Mouse (Mus musculus): ENCODE measurements around the gene Gp9. TPM values are rescaled to one million over a fixed set of nuclear protein-coding genes. Genes with fewer than 3 reads are reported as not detected.
A peak's percentile ranks its signal among the peaks of the same experiment; 100 is the strongest.

The Gp9 gene
- polyA plus RNA-seq, 1 experiment from 2014 or later = 1.9 TPM

DNA sequence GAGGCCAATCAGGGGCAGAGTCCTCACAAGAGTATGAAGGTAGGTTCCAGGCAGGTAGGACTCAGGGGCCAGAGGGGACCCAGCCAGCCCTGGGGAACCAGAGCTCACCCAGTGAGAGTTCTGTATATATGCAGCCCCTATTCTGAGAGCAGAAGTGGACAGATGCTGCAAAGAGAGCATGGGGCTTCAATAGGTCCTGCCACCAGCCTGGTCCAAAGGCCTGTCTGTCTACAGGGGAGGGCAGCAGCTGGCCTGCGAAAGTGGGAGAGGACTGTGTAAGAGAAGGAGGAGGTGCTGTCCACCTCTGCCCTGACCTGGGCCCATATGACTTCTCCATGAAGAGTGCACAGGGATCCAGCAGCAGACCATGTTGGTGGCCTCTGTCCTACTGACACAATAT is 1.2 kb upstream of the Gp9 start:
- H3K9me3 ChIP-seq (replicated peaks) = no peaks in the 10 kb centered on the region
- H3K4me1 ChIP-seq = peaks cover 11% of the 10 kb centered on the region; the same call in 1 of the 2 replicates
- no peak overlapping the region for H3K9ac ChIP-seq
- no peak overlapping the region for H3K4me2 ChIP-seq
- 50% methylated on average over 1 of the region's 1 CpGs for WGBS
- H3K36me3 ChIP-seq = no peaks in the 10 kb centered on the region
- no peak overlapping the region for H3K4me3 ChIP-seq (replicated peaks)
- no peak overlapping the region for H3K27ac ChIP-seq
- no peaks in the 10 kb centered on the region for H3K27me3 ChIP-seq
- no peak for ATAC-seq (replicated peaks; ENCODE audit: low FRiP score)

DNA sequence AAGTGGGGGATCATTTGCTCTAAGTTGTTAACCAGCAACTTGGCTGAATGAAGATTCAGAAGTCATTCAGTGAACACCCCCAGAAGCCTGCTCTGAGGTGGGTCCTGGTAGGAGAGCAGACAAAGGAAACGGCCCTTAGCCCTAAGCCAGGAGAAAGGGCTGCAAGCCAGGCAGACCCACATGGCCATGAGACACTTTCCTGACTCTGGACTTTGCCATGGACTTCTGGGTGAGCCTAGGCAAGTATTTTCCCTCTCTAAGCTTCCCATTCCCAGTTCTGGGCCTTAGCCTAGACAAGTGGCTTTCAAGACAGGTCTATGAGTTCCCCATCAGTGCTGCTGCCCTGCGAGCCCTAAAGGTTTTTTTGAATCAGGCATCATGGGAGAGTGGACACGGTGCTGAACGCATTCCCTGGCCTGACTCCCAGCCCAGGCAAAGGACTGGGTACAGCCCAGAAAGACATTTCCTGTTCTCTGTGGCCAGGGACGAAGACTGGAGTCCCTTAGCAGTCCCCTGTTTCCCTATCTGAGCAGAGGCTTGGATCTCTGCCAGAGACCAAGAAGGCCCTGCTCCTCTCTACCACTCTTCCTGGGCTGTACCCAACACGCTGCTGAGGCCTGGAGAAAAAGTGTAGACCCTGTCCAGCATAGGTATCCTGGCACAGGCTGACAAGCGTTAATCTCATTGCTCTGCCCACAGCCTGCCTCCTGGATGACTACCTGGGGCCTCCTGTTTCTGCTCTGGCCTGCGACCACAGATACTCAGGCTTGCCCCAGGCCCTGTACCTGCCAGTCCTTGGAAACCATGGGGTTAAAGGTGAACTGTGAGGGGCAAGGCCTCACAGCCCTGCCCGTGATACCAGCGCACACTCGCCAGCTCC is 662 bp downstream of the Gp9 start:
- H3K4me2 ChIP-seq = no peak overlapping the region
- ATAC-seq (replicated peaks; ENCODE audit: low FRiP score) = no peak
- H3K27me3 ChIP-seq = no peaks in the 10 kb centered on the region
- H3K4me3 ChIP-seq (replicated peaks) = no peak overlapping the region
- WGBS = 65% methylated on average over 11 of the region's 11 CpGs
- no peak overlapping the region for H3K27ac ChIP-seq
- H3K4me1 ChIP-seq = peaks cover 11% of the 10 kb centered on the region; the same call in 1 of the 2 replicates
- no peaks in the 10 kb centered on the region for H3K36me3 ChIP-seq
- no peaks in the 10 kb centered on the region for H3K9me3 ChIP-seq (replicated peaks)
- H3K9ac ChIP-seq = no peak overlapping the region

DNA sequence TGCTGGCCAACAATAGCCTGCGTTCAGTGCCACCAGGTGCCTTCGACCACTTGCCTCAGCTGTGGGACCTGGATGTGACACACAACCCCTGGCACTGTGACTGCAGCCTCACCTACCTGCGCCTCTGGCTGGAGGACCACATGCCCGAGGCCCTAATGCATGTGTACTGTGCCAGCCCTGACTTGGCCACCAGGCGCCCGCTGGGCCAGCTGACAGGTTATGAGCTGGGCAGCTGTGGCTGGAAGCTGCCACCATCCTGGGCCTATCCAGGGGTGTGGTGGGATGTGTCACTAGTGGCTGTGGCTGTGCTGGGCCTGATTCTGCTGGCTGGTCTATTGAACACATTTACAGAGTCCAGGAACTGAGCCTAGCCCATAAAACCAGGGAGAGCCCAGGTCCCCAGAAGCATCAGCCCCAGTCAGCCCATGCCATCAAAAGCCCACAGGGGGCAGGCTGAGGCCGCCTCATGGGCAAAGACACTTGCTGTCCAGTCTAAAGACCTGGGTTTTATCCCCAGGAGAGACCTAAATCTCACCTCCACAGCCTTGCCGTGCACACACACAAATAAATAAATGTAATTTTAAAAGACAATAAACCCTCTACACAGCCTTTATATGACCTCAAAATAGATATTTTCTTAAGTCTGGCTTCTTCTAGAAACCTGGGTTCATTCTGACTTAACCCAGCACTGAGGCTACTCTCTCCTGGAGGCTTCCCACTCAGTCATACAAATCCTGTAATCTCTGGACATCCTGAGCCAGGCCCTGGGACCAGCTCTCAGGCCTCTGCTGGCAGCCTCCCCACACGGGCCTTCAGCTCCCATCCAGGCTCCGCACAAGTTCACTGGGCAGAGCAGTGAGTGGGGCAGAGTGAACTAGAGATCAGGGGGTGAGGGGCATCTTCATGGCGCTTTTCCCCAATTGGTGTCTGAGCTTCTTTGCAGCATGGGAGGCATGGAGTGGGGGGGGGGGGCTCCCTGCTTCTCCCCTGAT is 1.6 kb downstream of the Gp9 start:
- Histone ChIP-seq H3K4me2 (no peak overlapping the region), H3K4me3 (replicated peaks) (no peak overlapping the region), H3K27ac (no peak overlapping the region), H3K36me3 (no peaks in the 10 kb centered on the region), H3K9ac (no peak overlapping the region), H3K27me3 (no peaks in the 10 kb centered on the region), H3K9me3 (replicated peaks) (no peaks in the 10 kb centered on the region), H3K4me1 (peaks cover 11% of the 10 kb centered on the region; the same call in 1 of the 2 replicates)
- no peak for ATAC-seq (replicated peaks; ENCODE audit: low FRiP score)
- WGBS = 83% methylated on average over 11 of the region's 11 CpGs

DNA sequence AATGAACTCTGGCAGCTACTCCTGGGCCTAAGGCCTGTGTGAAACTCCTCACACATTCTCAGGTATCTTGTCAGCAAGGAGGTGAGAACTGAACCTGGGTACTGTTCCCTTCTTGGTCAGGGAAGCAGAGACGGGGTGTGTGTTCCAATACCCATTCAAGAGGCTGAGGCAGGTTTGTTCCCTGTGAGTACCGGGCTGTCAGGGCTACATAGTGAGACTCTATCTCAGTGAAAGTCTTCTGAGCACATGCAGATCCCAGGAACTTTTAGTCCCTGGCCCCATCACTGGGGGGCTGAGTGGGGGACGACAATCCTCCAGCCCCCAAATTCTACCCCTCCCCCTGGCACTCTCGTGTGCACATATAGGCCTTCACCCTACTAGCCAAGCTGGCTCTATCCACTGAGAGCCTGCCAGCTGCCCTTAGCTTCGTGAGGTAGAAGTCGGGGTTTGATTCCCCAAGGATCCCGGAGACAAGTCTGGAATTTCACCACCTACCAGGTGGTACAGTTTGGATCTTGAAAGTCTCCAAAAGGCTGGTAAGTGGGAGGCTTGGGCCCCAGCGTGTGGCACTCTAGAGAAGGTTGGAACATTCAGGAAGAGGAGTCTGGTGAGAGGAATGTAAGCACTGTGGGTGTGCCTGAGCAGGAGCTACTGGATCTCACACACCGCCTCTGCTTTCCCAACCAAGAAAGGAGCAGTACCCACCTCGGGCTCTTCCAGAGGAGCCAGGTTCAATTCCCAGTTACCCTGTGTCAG is 2.9 kb downstream of the Gp9 start:
- no peak overlapping the region for H3K4me2 ChIP-seq
- H3K9ac ChIP-seq = no peak overlapping the region
- H3K27me3 ChIP-seq = no peaks in the 10 kb centered on the region
- peaks cover 11% of the 10 kb centered on the region; the same call in 1 of the 2 replicates for H3K4me1 ChIP-seq
- WGBS = 82% methylated on average over 10 of the region's 10 CpGs
- no peak overlapping the region for H3K4me3 ChIP-seq (replicated peaks)
- ATAC-seq (replicated peaks; ENCODE audit: low FRiP score) = no peak
- H3K9me3 ChIP-seq (replicated peaks) = no peaks in the 10 kb centered on the region
- H3K27ac ChIP-seq = no peak overlapping the region
- no peaks in the 10 kb centered on the region for H3K36me3 ChIP-seq

DNA sequence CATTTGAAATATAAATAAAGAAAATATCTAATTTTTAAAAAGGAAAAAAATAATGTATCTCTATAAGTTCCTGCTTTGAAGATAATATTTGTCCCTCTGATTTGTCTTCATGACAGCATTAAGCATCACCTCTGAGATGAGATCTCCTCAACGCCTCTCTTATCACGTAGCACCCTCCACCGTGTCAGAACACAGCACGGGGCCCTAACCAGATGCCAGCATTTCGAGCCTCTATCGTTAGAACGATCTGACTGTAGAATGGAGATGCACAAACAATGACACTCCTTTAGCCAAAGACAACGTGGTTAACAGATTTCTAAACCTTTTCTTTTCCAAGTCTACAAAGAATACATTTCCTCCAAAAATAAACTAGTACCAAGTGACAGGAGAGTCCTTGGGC is 6.2 kb downstream of the Gp9 start:
- Histone ChIP-seq H3K36me3 (no peaks in the 10 kb centered on the region), H3K4me2 (no peak overlapping the region), H3K9ac (no peak overlapping the region), H3K4me3 (replicated peaks) (no peak overlapping the region), H3K27me3 (no peaks in the 10 kb centered on the region), H3K4me1 (peaks cover 1% of the 10 kb centered on the region), H3K9me3 (replicated peaks) (no peaks in the 10 kb centered on the region), H3K27ac (no peak overlapping the region)
- no peak for ATAC-seq (replicated peaks; ENCODE audit: low FRiP score)
- WGBS = 78% methylated on average over 8 of the region's 8 CpGs

DNA sequence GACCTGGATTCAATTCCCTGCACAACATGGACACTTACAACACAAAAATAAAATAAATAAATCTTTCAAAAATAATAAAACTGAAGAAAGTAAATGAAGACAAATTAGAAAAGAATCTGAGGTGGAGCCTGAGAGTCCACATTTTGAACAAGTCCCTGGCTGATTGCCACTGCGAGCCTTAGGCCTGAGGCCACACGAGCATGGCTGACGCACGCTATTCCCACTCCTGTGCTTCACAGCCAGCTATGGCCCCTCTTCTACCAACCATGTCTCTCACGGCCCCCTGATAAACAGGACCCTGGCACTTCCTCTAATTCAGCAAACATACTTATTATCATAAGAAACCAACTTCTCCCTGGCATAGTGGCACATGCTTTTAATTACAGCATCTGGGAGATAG is 8.7 kb downstream of the Gp9 start:
- Histone ChIP-seq H3K27me3 (no peaks in the 10 kb centered on the region), H3K27ac (no peak overlapping the region), H3K36me3 (no peaks in the 10 kb centered on the region; the same call in 1 of the 2 replicates), H3K4me3 (replicated peaks) (no peak overlapping the region), H3K9me3 (replicated peaks) (no peaks in the 10 kb centered on the region), H3K4me2 (no peak overlapping the region), H3K4me1 (peaks cover 21% of the 10 kb centered on the region), H3K9ac (no peak overlapping the region)
- no peak for ATAC-seq (replicated peaks; ENCODE audit: low FRiP score)
- 89% methylated on average over 5 of the region's 5 CpGs for WGBS

DNA sequence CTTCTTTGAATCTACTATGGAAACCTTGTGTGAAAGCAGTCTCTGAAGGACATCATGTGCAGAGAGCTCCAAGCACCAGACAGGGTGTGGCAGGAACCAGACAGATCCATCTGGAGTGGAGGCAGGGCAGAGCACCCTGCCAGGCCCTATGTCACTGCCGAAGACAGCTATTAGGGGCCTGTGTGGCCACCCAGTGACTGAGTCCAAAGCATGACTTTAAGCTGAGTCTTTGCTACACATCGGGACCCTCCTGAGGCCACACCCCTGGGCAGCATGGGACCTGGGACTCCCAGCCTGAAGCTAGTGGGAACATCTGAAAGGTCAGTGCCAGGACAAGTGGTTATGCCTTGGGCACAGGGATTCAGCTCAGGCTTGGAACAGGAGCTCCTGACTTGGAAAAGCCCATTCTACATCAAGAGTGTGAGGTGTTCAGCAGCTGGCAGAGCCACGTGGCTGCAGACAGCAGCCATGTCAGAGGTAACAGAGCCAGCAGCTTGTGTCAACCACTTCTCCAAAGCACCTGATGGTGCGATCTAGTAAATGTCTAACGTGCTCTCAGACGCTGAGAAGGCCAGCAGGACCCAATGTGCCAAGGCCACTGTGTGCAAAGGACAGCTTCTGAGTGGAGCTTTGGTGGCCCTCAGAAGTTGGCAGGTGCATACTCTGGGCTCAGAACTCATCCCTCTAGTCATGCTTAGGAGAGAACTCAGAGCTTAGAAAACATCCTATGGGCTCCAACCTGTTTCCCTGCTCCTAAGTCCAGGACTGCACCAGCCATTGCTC is 9.4 kb downstream of the Gp9 start:
- peaks cover 6% of the 10 kb centered on the region for H3K36me3 ChIP-seq
- H3K4me1 ChIP-seq = peaks cover 21% of the 10 kb centered on the region
- H3K9me3 ChIP-seq (replicated peaks) = no peaks in the 10 kb centered on the region
- H3K4me3 ChIP-seq (replicated peaks) = no peak overlapping the region
- H3K27me3 ChIP-seq = no peaks in the 10 kb centered on the region
- no peak overlapping the region for H3K27ac ChIP-seq
- no peak for ATAC-seq (replicated peaks; ENCODE audit: low FRiP score)
- no peak overlapping the region for H3K9ac ChIP-seq
- WGBS = 74% methylated on average over 6 of the region's 6 CpGs
- no peak overlapping the region for H3K4me2 ChIP-seq

DNA sequence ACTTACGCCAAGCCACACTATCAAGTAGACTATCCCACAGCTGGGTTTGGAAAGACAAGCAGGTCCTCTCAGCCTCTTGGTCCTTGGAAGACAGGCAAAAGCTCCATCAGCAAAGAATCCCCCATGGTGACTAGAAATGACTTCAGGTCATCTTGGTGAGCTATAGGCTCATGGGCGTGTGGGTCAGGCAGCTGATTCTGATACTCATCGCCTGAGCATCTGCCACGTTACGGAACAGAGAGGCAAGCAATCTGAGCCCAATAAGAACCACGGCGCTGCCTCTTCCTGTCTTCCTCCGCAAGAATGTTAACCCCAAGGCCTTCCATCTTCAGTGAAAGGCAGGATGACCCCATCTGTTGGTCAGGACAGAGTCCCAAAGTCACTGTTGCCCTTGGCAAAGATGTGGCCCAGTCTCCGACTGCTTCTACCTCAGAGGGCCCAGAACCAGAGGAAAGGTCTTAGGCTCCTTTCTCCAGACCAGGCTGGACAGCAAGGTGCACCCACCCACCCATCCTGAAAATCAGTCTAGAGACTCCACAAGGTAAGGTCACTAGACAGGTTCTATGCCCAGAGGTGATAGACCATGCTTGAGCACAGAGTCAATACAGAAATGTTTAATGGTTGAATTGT is 10.5 kb downstream of the Gp9 start:
- Histone ChIP-seq H3K4me3 (replicated peaks) (no peak overlapping the region), H3K4me2 (no peak overlapping the region), H3K4me1 (peaks cover 21% of the 10 kb centered on the region), H3K27me3 (no peaks in the 10 kb centered on the region), H3K9me3 (replicated peaks) (no peaks in the 10 kb centered on the region), H3K27ac (peak overlapping the region; percentile 45; the same call in 1 of the 2 replicates), H3K9ac (no peak overlapping the region), H3K36me3 (peaks cover 12% of the 10 kb centered on the region)
- WGBS = 91% methylated on average over 9 of the region's 9 CpGs
- ATAC-seq (replicated peaks; ENCODE audit: low FRiP score) = no peak

DNA sequence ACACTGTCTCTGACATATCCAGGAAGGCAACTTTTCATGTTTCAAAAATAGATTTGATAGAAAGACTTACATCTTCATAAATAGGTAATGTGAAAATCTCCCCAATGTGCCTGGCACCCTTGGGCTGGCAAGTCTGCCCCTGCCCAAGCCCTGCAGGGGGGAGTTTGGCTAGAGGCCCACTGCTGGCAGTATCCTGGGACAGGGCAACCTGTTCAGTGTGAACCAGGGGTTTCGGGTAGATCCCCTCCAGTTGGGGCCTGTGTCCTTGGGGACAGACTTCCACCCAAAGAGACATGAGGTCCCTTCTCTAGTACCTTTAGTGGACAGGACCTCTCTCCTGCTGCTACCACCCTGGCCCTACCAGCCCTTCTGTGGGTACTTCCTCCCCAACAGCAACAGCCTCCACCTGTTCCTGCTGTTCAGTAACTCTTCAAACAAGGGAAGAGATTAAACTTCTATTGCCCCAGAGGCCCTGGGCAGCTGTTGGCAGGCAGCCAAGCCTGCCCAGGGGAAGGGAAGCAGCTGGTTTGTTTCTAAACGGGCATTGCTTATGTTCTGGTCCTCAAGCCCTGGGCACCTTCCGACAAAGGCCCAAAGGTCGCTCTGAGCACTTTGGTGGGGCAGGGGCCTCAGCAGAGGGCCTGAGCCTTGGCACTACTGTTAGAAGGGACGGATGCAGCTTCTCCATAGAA is 11.2 kb downstream of the Gp9 start:
- H3K9ac ChIP-seq = 0 out of 2 replicates have a peak overlapping the region, but pooled peaks have one; percentile 23
- WGBS = 33% methylated on average over 5 of the region's 5 CpGs
- no peaks in the 10 kb centered on the region for H3K9me3 ChIP-seq (replicated peaks)
- H3K36me3 ChIP-seq = peaks cover 16% of the 10 kb centered on the region
- H3K4me3 ChIP-seq (replicated peaks) = no peak overlapping the region
- H3K4me1 ChIP-seq = peaks cover 21% of the 10 kb centered on the region
- no peaks in the 10 kb centered on the region for H3K27me3 ChIP-seq
- H3K4me2 ChIP-seq = no peak overlapping the region
- ATAC-seq (replicated peaks; ENCODE audit: low FRiP score) = peak; percentile 71
- H3K27ac ChIP-seq = peak overlapping the region; percentile 45

DNA sequence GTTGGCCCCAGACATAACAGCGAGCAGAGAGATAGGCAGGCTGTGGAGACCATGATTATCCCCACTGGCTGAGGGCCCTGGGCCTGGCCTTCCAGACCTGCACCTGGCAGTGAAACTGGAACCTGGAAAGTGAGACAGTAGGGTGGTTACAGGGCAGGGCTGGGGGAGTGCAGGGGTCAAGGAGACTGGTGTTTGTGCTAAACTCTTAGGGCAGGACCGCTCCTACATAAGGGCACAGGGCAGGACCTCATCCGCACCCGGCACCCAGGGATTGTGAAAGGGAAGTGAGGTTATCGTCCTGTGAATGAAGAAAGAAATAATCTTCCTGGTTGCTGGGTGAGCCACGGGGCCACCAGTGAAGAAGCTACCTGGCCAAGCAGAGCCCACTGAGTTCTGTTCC is 11.9 kb downstream of the Gp9 start:
- Histone ChIP-seq H3K4me2 (no peak overlapping the region), H3K9me3 (replicated peaks) (no peaks in the 10 kb centered on the region), H3K27ac (peak overlapping the region; percentile 45), H3K4me3 (replicated peaks) (no peak overlapping the region), H3K27me3 (no peaks in the 10 kb centered on the region), H3K36me3 (peaks cover 21% of the 10 kb centered on the region), H3K4me1 (peaks cover 21% of the 10 kb centered on the region), H3K9ac (0 out of 2 replicates have a peak overlapping the region, but pooled peaks have one; percentile 23)
- WGBS = 67% methylated on average over 6 of the region's 6 CpGs
- ATAC-seq (replicated peaks; ENCODE audit: low FRiP score) = 0 out of 2 replicates have a peak, but pooled peaks have one; percentile 3
